In genomic region chr7:24369731-24370541, GRCm38 (mm10) we compare ENCODE assay signal across 1 mouse cellular context.
TF ChIP-seq lines count a peak whose summit lies in the region.

Gene Kcnn4, plus strand, starts transcription at chr7:24370263.

TF ChIP-seq in MEL, 35 proteins besides CTCF, POLR2A, EP300 and RAD21 (continued from another document):
- TF ChIP-seq CHD1 (IDR thresholded peaks at IDR 0.05; ENCODE audit: low read depth, low read length) (no peak), ZNF384 (IDR thresholded peaks at IDR 0.05; ENCODE audit: low read depth, low read length) (no peak), TAL1 (IDR thresholded peaks at IDR 0.05; ENCODE audit: low read length) (no peak), GATA1 (IDR thresholded peaks at IDR 0.05; ENCODE audit: low read depth, low read length) (no peak)
